Mouse (Mus musculus) gastrocnemius, postnatal 36 days (tissue): Measurements from ENCODE around the gene Dner. TPM values are rescaled to one million over a fixed set of nuclear protein-coding genes. Genes with fewer than 3 reads are reported as not detected.

ENCODE experiments used
- DNase-seq, 2 experiments: peaks; one replicate each; pipeline ENCODE4 v3.0.0; 2022
- intact Hi-C: fragments of 180-260 bp; cut with DNase I; formaldehyde crosslinking; loops from one replicate; pipeline ENCODE4 v1.15.1; 2025
- total RNA-seq, 2 experiments: library from RNA; stranded (reverse); gene quantifications; 2 replicates each; pipeline ENCODE4 v1.2.3; 2021

Gene Dner
- total RNA-seq, 2 experiments from 2014 or later: not detected

DNA sequence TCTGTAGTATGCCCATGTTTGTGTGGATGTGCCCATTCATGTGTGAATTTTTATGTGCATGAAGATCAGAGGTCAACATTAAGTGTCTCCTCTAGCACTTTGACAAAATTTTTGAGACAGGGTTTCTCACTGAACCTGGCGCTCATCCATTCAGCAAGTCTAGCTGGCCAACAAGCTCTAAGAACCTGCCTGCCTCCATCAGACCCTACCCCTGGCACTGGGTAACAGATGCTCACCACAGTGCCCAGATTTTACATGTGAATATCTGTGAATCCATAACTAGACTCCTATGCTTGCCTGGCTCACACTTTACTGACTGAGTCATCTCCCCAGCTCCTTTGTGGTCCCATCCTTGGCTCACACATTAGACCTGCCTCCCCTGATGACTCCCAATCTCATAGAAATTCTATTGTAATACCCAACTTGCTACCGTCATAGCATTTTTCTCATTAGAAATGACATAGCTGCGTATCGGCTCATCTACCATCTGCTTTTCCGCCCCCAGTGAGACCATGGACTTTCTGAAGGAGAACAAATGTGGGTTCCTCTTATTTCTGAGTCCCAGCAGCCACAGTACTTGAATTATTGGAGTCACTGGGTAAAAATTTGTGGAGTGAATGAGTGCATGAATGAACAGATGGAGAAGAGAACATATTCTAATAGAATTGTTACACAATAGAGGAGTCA, 231.9 kb downstream of the Dner start:
- intact Hi-C loops: no loop called here

GRCm38 (mm10) chr1:84449566-84450278, 246.3 kb downstream of the Dner start:
- intact Hi-C loops: no loop called here
- peak in 1 of 2 experiments; percentile 34 for DNase-seq

More for the DNA sequence above, 231.9 kb downstream of the Dner start:
- DNase-seq: no peak

- DNase-seq: no peak
- intact Hi-C loops: no loop called here
These were observed 252.4 kb downstream of the Dner start for GRCm38 (mm10) chr1:84443640-84444039.

DNA sequence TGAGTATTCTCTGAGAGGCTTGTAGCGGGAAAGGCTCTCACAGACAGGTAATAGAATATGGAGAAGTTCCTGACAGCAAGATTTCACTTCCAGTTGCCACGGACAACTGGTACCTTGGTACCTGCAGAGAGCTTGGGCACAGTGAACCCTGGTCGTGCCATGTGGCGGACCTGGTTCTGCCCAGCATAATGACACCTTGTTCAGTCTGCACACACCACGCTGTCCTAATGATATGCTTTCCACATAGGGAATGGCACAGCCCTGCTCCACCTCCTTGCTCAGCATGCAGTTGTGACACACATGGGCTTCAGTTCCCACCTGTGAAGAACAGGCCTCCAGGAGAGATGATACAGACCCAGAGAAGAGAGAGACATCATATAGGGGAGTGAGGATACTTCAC, 253.0 kb downstream of the Dner start:
- intact Hi-C loops: no loop called here
- DNase-seq: no peak

GRCm38 (mm10) chr1:84441419-84441818, 254.6 kb downstream of the Dner start:
- intact Hi-C loops: no loop called here
- DNase-seq: no peak

DNA sequence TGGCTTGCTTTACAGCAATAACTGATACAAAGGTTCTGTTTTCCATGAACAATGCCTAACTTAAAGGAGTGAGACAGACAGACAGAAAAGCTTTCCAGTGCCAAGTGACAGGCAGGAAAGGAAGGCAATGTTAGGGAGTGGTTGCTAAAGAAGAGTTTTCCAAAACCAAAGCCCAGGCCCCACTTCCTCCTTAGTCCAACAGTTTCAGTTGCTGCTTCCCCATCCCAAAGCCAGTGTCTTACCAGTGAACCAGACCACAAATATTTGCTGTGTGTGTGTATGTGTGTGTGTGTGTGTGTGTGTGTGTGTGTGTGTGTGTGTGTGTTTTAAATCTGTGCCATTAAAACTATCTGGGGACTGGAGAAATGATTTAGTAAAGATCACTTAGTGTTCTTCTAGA, 258.5 kb downstream of the Dner start:
- intact Hi-C loops: no loop called here
- no peak for DNase-seq

DNA sequence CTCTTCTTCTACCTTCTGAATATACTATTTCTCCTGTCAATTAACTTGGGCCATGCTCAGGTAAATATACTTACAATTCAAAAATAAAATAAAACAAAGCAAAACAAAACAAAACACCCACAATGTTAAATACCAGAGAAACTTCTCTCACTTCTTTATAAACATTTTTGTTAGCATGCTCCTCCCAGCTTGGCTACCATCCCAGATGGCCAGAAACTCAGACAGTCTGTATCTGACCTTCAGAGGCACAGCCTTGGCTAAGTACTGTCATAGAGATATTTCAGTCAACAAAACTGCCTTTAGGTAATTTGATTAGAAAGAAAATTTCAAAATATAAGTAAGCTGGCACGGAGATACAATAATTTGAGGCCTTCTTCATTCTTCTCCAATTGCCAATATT, 259.7 kb downstream of the Dner start:
- intact Hi-C loops: no loop called here

DNA sequence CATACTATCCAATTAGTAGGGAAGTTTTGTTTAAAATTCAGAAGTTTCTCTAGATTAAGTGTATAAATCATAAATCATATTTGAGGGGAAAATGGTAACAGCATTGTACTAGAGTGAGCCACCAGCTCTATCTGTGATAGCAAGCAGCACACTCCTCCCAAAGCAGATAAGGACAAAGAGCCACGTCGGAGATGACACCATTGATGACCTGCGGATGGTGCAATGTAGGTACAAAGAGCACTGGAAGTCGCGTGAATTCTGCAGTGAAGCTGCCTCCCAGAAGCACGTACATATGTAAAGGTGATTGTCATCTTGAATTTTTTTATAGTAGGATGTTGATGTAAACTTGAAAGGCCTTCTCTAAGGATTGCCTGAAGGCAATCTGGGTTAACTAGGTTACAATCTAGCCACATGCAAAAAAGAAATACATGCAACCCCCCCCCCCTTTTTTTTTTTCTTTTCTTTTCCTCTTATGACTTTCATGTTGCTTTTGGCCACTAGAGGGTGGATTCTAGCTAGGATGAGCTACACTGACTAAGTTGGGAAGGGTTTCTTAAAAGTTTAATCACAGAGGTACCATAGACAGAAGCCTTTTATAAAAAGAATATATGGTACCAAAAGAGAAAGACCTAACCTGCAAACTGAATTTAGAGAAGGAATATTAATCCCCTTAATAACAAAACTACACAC, 262.6 kb downstream of the Dner start:
- no peak for DNase-seq
- intact Hi-C loops: loop anchor here (5.0 kb wide), 1 partner anchor 149 kb away; no protein-coding TSS in a partner anchor

More for the DNA sequence above, 259.7 kb downstream of the Dner start:
- DNase-seq: no peak

GRCm38 (mm10) chr1:84432311-84432710, 263.7 kb downstream of the Dner start:
- intact Hi-C loops: loop anchor here (5.0 kb wide), 1 partner anchor 150 kb away; no protein-coding TSS in a partner anchor
- DNase-seq: no peak

DNA sequence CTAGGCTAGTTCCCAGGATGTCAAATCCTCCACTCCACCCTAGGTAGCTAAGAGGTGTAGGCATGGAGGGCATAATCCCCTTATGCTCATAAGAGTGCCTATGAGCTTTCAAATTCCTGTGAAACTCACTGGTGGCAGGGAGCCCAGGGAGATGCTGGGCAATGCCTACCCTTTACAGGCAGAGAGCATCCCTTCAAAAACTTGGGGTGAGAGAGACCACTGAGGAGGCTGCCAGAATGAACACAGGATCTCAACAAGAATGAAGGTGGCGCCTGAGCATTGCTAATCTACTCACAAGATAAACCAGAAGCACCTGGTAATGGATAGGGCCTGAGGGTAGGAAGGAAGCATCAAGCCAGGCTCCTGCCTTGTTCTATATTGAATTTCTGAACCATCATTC, 267.7 kb downstream of the Dner start:
- intact Hi-C loops: no loop called here
- no peak for DNase-seq

GRCm38 (mm10) chr1:84427757-84428156, 268.3 kb downstream of the Dner start:
- intact Hi-C loops: no loop called here
- DNase-seq: no peak

DNA sequence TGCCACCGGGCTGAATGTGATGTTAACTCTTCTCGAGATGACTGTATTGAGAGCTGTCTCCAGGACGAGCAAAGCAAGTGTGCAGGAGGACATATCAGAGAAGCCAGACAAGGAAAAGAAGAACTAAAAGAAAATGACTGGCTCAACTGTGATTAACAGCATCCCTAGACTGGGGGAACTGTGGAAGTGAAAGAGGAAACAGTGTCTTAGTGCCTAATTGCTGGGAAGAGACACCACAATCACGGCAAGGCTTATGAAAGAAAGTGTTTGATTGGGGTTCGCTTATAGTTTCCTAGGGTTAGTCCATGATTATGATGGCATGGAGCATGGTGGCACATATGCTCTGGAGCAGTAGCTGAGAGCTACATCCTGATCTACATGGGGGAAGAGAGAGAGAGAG, 269.3 kb downstream of the Dner start:
- DNase-seq: no peak
- intact Hi-C loops: no loop called here

- intact Hi-C loops: no loop called here
- DNase-seq: no peak
These were observed 273.1 kb downstream of the Dner start for GRCm38 (mm10) chr1:84422881-84423280.

DNA sequence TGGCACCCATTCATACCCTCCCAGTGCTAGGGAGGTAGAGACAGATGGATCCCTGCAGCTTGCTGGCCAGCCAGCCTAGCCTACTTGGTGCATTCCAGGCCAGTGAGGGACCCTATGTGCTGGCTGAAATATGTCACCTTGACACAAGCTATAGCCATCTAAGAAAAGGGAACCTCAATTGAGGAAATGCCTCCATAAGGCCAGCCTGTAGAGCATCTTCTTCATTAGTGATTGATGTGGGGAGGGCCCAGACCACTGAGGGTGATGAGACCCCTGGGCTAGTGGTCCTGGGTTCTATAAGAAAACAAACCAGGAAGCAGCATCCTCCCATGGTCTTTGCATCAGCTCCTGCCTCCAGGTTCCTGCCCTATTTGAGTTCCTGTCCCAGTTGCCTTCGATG, 274.2 kb downstream of the Dner start:
- no peak for DNase-seq
- intact Hi-C loops: no loop called here

- no peak for DNase-seq
- intact Hi-C loops: no loop called here
These were observed 276.6 kb downstream of the Dner start for GRCm38 (mm10) chr1:84419416-84419815.

- no peak for DNase-seq
- intact Hi-C loops: no loop called here
These were observed 277.5 kb downstream of the Dner start for GRCm38 (mm10) chr1:84418511-84418910.

- DNase-seq: no peak
- intact Hi-C loops: no loop called here
These were observed 278.2 kb downstream of the Dner start for GRCm38 (mm10) chr1:84417761-84418238.

DNA sequence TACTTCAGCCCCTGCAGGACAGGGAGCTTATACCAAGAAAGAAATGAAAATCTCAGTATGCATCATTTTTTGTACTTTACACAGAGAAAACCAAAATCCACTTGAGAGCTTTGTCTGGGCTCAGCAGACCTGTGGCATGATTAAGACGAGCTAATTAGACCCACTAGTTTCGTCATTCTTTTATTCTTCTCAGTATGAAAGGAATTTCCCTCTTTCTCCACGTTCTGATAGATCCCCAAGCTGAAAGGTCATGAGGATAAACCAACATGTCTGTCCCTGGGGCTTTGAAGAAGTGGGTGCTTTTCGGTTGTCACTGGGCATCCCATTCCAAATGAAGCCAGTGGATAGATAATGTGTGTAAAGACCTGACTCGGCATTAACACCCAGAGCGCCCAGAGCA, 278.7 kb downstream of the Dner start:
- intact Hi-C loops: no loop called here
- no peak for DNase-seq

DNA sequence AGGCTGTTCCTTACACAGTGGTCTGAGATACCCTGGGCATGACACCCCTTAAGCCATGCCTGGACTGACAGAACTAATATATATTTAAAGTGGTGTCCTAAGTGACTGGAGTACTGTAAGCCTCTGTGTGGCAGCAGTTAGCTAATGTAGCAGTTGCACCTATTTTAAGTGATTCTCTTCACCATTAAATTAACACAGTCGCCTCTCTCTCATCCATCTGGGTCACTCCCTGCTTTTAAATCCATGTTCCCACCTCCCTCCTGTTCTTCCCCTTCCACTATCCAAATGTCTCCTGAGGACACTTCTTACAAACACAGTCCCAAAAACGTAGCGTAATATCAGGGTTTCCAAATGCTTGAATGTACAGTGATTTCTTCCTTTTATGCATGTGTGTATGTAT, 281.6 kb downstream of the Dner start:
- DNase-seq: no peak
- intact Hi-C loops: no loop called here

DNA sequence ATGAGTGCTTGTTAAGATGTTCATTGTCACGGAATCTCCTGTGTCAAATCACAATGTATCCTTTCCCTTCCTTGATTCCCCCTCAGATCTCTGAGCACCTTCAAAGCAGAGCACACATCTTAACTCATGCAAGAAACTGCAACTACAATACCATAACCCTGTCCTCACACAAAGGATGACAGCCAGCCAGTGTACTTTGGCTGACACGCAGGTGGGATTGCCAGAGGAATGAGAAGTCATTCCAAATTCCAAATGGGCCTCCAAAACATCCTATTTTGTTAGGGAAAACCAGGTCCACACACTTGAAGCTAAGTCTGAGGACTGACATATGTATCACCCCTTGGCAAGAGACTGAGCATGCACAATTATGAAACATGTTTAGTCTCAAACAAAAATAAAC, 286.5 kb downstream of the Dner start:
- intact Hi-C loops: no loop called here
- DNase-seq: peak in 1 of 2 experiments; percentile 32

- DNase-seq: no peak
- intact Hi-C loops: no loop called here
These were observed 287.1 kb downstream of the Dner start for GRCm38 (mm10) chr1:84408873-84409272.
